Mouse (Mus musculus) retina, postnatal 7 days (tissue): ENCODE data around the gene Rgp1.

ENCODE experiments used
- DNase-seq: peaks from one replicate; pipeline ENCODE4 v3.0.0-alpha.2; 2012; ENCODE audit warnings: low read depth, low spot score

Gene Rgp1

GRCm38 (mm10) chr4:43634621-43635374 is 56.3 kb downstream of the Rgp1 start:
- no peak for DNase-seq

GRCm38 (mm10) chr4:43636751-43637150 is 58.2 kb downstream of the Rgp1 start:
- DNase-seq, result no peak
